Mouse (Mus musculus): ENCODE data around the gene Mgat4e. TPM values are rescaled to one million over a fixed set of nuclear protein-coding genes. Genes with fewer than 3 reads are reported as not detected.

The Mgat4e gene
- not detected in 2 replicates for polyA plus RNA-seq (2016; fragmentation: Nextera tagmentation; extraction: Ambion mirVana)

DNA sequence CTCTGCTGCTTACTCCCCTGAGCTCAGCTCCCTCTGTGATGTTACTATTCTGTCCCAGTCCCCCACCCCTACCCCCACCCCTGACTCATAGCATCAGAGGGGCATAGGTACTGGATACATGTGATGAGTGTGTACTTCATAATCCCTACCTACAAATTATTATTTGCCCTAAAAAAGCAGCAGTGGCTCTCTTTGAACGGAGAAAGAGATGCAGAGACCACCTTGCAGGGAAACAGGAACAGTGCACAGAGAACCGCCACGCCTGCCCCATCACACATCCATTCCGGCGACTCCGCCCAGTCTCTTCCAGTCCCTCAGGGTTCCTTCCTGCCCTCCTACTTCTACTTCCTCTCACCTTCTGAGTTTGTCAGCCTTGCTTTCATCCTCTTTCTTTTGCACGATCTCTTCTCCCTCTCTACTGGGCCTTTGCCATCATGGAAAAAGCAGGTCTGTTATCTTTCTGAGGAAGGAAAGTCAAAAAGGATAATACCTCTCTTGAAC, at the start of gene Mgat4e:
TSS of gene Mgat4e (minus strand) at position 51 of the 501 bp plus-strand sequence.
- Histone ChIP-seq H3K36me3 (no peaks in the 10 kb centered on the region), H3K4me2 (replicated peaks) (no peak within 1 kb of the TSS), H3K27ac (replicated peaks) (no peak within 1 kb of the TSS), H3K9ac (replicated peaks) (no peak within 1 kb of the TSS), H3K27me3 (no peaks in the 10 kb centered on the region), H3K4me3 (no peak within 1 kb of the TSS), H3K9me3 (0 out of 2 replicates have a peak, but pooled peaks cover 8% of the 10 kb centered on the region), H3K4me1 (no peaks in the 10 kb centered on the region)
- no peak for ATAC-seq (ENCODE audit: low FRiP score, low read depth)
- 71% methylated on average over 7 of the region's 7 CpGs for WGBS

DNA sequence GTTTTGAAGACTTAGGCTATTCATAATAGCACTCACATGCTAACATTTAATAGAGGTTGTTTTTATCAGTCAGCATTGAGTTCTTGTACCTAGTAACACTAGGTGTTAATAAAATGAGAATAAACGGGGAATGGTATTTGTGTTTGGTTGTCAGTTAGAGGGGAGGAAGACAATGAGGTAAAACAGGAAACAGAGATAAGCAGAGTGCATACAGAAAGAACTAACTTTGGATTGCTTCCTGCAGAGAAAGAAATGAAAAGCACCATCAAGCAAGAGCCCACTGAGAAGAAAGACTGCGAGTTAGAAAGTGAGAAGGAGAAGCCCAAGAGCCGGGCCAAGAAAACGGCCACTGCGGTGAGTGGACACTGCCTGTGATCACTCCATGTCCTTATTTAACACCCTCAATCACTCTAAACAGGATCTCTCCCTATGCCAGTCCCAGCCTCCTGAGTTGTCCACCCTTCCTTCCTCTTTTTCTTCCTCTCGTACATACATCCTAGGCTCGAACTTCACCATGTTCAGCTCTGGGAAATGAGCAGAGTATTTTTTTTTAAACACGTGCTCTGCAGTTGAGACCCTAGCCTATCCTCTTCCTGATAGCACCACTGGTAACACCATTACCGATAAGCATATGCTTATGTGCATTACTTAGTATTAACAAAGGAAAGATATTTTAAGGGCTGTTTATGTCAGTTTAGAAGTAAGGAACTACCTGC, 48.0 kb upstream of the Mgat4e start:
- no peaks in the 10 kb centered on the region for H3K9me3 ChIP-seq
- no peaks in the 10 kb centered on the region for H3K4me1 ChIP-seq
- H3K4me3 ChIP-seq = no peak overlapping the region
- peaks cover 79% of the 10 kb centered on the region for H3K36me3 ChIP-seq
- 90% methylated on average over 9 of the region's 9 CpGs for WGBS
- H3K27me3 ChIP-seq = no peaks in the 10 kb centered on the region
- H3K9ac ChIP-seq (replicated peaks) = no peak overlapping the region
- H3K4me2 ChIP-seq (replicated peaks) = no peak overlapping the region
- no peak for ATAC-seq (ENCODE audit: low FRiP score, low read depth)
- H3K27ac ChIP-seq (replicated peaks) = no peak overlapping the region

DNA sequence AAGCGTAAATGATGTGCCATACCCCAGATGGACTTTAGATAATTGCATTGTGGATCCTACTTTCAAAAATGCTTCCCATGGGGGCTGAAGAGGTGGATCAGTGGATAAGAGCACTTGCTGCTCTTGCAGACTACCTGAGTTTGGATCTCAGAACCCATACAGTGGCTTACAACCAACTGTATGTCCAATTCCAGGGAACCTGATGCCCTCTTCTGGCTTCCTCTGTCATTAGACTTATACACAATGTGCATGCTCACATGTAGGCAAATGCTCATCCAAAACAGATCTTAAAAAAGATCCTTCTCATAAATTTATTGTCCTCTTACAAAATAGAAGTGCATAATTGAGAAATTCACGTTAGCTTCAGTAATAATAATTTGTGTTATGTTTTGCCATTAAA, 42.3 kb upstream of the Mgat4e start:
- WGBS = 94% methylated on average over 2 of the region's 2 CpGs

DNA sequence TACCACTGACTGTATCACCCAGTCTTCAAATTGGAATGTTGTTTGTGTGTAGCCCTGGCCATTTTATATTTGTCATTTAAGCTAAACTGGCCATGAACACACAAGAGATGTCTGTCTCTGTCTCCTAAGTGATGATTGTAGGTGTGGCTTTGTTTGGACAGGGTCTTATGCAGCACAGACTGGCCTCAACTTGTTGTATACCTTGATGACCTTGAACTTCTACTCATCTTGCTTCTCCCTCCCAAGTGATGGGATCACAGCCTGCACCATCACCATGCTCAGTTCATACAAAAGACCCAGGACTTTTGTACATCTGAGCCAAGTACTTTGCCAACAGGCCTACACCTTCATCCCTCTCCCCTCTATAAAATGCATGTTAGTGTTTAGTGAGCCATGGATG, 40.2 kb upstream of the Mgat4e start:
- H3K4me1 ChIP-seq = no peaks in the 10 kb centered on the region

More for the DNA sequence above, 42.3 kb upstream of the Mgat4e start:
- Histone ChIP-seq H3K36me3 (peaks cover 49% of the 10 kb centered on the region), H3K27ac (replicated peaks) (no peak overlapping the region), H3K4me3 (no peak overlapping the region), H3K9me3 (no peaks in the 10 kb centered on the region), H3K4me1 (no peaks in the 10 kb centered on the region), H3K4me2 (replicated peaks) (no peak overlapping the region), H3K27me3 (no peaks in the 10 kb centered on the region), H3K9ac (replicated peaks) (no peak overlapping the region)
- no peak for ATAC-seq (ENCODE audit: low FRiP score, low read depth)

DNA sequence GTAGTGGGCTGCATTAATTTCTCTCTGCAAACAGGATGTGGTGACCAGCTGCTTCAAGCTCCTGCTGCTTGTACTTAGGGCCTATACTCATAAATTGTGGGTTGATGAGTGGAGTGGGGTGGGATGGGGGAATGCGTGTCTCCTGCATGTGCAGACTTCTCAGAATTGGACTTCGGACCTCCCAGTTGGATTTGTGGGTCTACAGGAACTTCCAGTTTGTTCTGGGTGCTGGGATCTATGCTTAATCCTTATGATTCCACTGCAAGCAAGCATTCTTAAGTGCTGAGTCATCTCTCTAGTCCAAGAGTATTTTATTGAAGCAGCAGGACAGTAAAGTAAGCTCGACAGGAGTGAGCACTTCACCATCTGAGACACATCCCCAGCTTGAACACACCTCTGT, 34.1 kb upstream of the Mgat4e start:
- no peak overlapping the region for H3K4me3 ChIP-seq
- H3K9ac ChIP-seq (replicated peaks) = no peak overlapping the region
- no peak overlapping the region for H3K4me2 ChIP-seq (replicated peaks)
- H3K9me3 ChIP-seq = no peaks in the 10 kb centered on the region
- 82% methylated on average over 3 of the region's 3 CpGs for WGBS
- H3K4me1 ChIP-seq = peaks cover 8% of the 10 kb centered on the region; the same call in 1 of the 2 replicates
- H3K27me3 ChIP-seq = no peaks in the 10 kb centered on the region
- no peak for ATAC-seq (ENCODE audit: low FRiP score, low read depth)
- H3K27ac ChIP-seq (replicated peaks) = no peak overlapping the region
- peaks cover 21% of the 10 kb centered on the region for H3K36me3 ChIP-seq

More for the DNA sequence above, 40.2 kb upstream of the Mgat4e start:
- ATAC-seq (ENCODE audit: low FRiP score, low read depth) = no peak
- Histone ChIP-seq H3K9ac (replicated peaks) (no peak overlapping the region), H3K27ac (replicated peaks) (no peak overlapping the region), H3K36me3 (peaks cover 45% of the 10 kb centered on the region), H3K9me3 (no peaks in the 10 kb centered on the region), H3K27me3 (no peaks in the 10 kb centered on the region), H3K4me2 (replicated peaks) (no peak overlapping the region), H3K4me3 (no peak overlapping the region)

DNA sequence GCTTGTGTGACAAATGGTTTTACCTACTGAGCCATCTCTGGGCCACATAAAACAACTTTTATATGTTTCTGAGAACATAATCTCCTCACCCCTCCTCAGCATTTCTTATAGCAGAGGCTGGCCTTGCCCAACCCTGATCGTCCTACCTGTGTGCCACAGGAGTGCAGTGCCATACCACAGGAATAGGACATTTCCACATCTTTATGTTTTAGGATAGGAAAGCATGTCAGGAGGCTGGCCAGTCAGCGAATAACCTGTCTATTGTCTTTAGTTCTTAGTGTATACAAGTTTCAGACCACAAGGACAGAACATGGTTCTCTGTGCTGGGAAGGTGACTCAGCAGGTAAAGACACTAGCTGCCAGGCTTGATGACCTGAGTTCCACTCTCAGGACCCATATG, 31.3 kb upstream of the Mgat4e start:
- H3K9ac ChIP-seq (replicated peaks) = no peak overlapping the region
- no peaks in the 10 kb centered on the region for H3K27me3 ChIP-seq
- H3K27ac ChIP-seq (replicated peaks) = no peak overlapping the region
- H3K4me2 ChIP-seq (replicated peaks) = no peak overlapping the region
- 90% methylated on average over 2 of the region's 2 CpGs for WGBS
- no peak overlapping the region for H3K4me3 ChIP-seq
- no peak for ATAC-seq (ENCODE audit: low FRiP score, low read depth)
- H3K36me3 ChIP-seq = peaks cover 7% of the 10 kb centered on the region
- H3K4me1 ChIP-seq = peaks cover 8% of the 10 kb centered on the region; the same call in 1 of the 2 replicates
- H3K9me3 ChIP-seq = no peaks in the 10 kb centered on the region

DNA sequence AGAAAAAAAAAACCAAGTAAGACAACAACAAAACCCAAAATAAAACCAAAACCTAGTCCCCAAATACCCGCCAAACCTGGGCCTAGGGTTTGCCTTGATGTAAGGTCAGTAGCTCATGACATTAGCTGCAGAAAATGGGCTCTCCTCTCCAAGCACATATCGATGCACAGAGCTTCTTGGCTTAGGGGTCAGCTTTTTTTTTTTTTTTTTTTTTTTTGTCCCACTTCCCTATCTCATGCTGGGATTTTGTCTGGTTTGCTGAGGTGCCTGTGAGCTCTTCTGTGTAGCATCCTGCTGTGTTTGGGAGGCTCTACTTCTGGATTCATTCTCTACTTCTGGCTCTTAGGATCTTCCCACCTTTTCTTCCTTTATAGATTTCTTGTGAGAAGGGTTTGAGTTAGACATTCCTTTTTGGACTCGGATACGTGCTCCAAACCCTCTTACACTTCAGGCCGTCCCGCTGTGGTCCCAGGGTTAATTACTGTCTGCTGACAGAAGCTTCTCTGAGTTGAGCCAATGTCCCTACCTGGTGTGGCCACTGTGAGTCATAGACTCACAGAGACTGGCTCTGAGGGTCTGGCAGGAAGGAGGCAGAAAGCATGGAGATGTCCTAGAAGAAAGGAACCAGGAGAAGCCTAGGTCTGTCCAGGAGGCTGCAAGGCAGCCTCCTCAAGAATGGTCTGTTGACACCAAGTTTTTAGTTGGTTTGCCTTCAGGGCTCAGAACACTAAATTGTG, 28.1 kb upstream of the Mgat4e start:
- ATAC-seq (ENCODE audit: low FRiP score, low read depth) = no peak
- Histone ChIP-seq H3K9ac (replicated peaks) (no peak overlapping the region), H3K4me2 (replicated peaks) (no peak overlapping the region), H3K4me3 (no peak overlapping the region), H3K27me3 (no peaks in the 10 kb centered on the region), H3K27ac (replicated peaks) (no peak overlapping the region), H3K4me1 (peaks cover 10% of the 10 kb centered on the region; the same call in 1 of the 2 replicates), H3K36me3 (no peaks in the 10 kb centered on the region), H3K9me3 (no peaks in the 10 kb centered on the region)
- WGBS = 90% methylated on average over 6 of the region's 6 CpGs

DNA sequence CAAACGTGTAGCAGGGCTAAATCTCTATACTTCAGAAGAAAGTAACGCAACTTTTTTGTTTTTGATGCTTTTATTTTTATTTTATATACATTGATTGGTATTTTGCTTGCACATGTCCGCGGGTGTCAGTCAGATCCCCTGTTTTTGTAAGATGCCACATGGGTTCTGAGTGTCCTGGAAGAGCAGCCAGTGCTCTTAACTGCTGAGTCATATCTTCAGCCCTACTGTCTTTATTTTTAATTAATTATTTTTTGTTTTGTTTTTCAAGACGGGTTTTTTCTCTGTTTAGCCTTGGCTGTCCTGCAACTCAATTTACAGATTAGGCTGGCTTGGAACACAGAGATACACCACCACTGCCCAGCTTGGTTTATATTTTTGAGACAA, 24.4 kb upstream of the Mgat4e start:
- Histone ChIP-seq H3K9me3 (no peaks in the 10 kb centered on the region), H3K27ac (replicated peaks) (no peak overlapping the region), H3K4me3 (no peak overlapping the region), H3K4me1 (peaks cover 14% of the 10 kb centered on the region), H3K9ac (replicated peaks) (no peak overlapping the region), H3K27me3 (no peaks in the 10 kb centered on the region), H3K36me3 (no peaks in the 10 kb centered on the region), H3K4me2 (replicated peaks) (no peak overlapping the region)
- no peak for ATAC-seq (ENCODE audit: low FRiP score, low read depth)
- 82% methylated on average over 5 of the region's 5 CpGs for WGBS

DNA sequence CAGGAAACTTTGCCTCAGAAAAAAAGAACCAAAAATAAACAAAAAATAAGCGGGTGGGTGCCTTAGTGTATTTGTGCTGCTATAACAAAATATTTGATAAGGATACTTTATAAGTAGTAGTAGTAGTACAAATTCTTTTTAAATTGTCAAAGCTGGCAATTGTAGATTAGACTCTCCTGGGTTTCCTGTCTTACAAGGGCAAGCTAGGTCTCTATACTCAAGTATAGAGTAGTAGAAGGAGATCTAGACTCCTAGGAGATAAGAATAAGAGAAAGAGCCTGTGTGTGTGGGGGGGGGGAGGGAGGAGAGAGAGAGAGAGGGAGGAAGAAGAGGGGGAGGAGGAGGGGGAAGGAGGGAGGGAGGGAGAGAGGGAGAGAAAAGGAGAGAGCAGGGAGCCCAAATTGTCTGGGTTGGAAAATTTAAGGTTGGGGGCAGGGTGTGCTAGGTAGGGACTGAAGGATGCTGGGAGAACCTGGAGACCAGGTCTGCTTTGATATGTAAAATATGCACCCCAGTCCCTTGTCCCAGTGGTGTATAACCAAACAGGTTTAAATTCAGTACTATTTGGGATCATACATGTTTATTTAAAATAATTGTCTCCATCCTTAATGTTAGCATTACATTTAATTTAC, 23.9 kb upstream of the Mgat4e start:
- Histone ChIP-seq H3K27me3 (no peaks in the 10 kb centered on the region), H3K9me3 (no peaks in the 10 kb centered on the region), H3K9ac (replicated peaks) (no peak overlapping the region), H3K36me3 (no peaks in the 10 kb centered on the region), H3K4me3 (no peak overlapping the region), H3K4me1 (peaks cover 15% of the 10 kb centered on the region), H3K27ac (replicated peaks) (no peak overlapping the region), H3K4me2 (replicated peaks) (no peak overlapping the region)
- 88% methylated on average over 1 of the region's 1 CpGs for WGBS
- ATAC-seq (ENCODE audit: low FRiP score, low read depth) = no peak

DNA sequence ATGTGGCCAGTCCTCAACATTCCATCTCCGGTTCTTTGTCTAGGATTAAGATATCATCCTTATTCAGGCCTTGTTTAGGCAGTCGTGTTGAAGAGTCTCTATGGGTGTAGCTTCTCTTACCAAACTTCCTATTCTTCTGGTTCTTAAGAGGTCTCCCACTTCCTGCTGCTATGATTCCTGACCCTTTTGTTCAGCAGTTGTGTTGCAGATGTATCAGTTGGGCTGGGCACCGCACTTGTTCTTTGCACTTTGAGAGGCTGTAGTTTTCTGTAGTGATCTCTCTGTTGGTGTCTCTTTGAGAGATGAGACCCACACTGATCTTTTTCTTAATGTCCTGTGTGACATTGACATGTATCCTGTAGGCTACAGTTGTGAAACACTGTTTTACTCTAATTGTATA, 21.1 kb upstream of the Mgat4e start:
- no peak for ATAC-seq (ENCODE audit: low FRiP score, low read depth)
- H3K9me3 ChIP-seq = no peaks in the 10 kb centered on the region
- H3K27me3 ChIP-seq = no peaks in the 10 kb centered on the region
- no peak overlapping the region for H3K27ac ChIP-seq (replicated peaks)
- peaks cover 27% of the 10 kb centered on the region for H3K4me1 ChIP-seq
- 46% methylated on average over 3 of the region's 3 CpGs for WGBS
- H3K9ac ChIP-seq (replicated peaks) = no peak overlapping the region
- H3K4me2 ChIP-seq (replicated peaks) = no peak overlapping the region
- no peak overlapping the region for H3K4me3 ChIP-seq
- no peaks in the 10 kb centered on the region for H3K36me3 ChIP-seq

DNA sequence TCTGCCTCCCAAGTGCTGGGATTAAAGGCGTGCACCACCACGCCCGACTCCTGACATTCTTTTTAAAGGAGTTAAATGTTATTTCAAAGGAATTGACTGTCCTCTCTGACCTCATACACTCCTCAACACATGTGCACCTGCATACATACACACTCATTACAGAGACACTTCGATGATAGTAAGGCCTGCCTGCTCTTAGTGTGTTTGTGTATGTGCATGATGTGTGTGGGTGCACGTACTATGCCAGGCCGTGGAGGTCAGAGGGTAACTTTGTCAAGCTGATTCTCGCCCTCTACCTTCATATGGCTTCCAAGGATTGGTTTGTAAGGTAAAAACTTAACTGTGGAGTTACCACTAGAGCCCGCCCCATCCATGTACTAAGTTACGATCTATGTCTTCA, 20.7 kb upstream of the Mgat4e start:
- H3K36me3 ChIP-seq = no peaks in the 10 kb centered on the region
- WGBS = 91% methylated on average over 9 of the region's 9 CpGs
- H3K4me1 ChIP-seq = peaks cover 30% of the 10 kb centered on the region
- H3K4me3 ChIP-seq = no peak overlapping the region
- H3K27ac ChIP-seq (replicated peaks) = no peak overlapping the region
- ATAC-seq (ENCODE audit: low FRiP score, low read depth) = no peak
- no peak overlapping the region for H3K4me2 ChIP-seq (replicated peaks)
- H3K27me3 ChIP-seq = no peaks in the 10 kb centered on the region
- H3K9me3 ChIP-seq = no peaks in the 10 kb centered on the region
- no peak overlapping the region for H3K9ac ChIP-seq (replicated peaks)

DNA sequence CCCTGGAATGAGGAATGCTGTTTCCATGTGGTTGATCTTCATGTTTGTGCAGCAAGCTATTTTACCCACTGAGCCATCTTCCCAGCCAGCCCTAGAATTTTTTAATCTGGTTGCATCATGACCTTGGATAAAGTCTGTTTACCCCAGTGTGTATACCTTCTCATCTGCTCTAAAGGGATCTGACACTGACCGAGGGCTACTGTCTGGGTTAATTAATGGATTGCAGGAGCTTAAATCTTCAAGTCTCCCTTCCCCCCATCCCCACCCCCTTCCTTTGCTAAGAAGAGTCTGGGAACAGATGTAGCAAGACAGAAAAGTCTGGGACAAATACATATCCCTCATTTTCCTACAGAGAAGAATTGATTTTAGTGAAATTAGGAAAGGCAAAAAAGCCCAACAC, 18.0 kb upstream of the Mgat4e start:
- 21% methylated on average over 1 of the region's 1 CpGs for WGBS
- H3K27ac ChIP-seq (replicated peaks) = no peak overlapping the region
- ATAC-seq (ENCODE audit: low FRiP score, low read depth) = no peak
- no peak overlapping the region for H3K4me3 ChIP-seq
- H3K36me3 ChIP-seq = no peaks in the 10 kb centered on the region
- no peak overlapping the region for H3K4me2 ChIP-seq (replicated peaks)
- peaks cover 30% of the 10 kb centered on the region for H3K4me1 ChIP-seq
- no peak overlapping the region for H3K9ac ChIP-seq (replicated peaks)
- H3K27me3 ChIP-seq = no peaks in the 10 kb centered on the region
- no peaks in the 10 kb centered on the region for H3K9me3 ChIP-seq
